Mouse (Mus musculus): ENCODE data around the gene Rap1b.
A peak's percentile ranks its signal among the peaks of the same experiment; 100 is the strongest.

Rap1b gene

DNA sequence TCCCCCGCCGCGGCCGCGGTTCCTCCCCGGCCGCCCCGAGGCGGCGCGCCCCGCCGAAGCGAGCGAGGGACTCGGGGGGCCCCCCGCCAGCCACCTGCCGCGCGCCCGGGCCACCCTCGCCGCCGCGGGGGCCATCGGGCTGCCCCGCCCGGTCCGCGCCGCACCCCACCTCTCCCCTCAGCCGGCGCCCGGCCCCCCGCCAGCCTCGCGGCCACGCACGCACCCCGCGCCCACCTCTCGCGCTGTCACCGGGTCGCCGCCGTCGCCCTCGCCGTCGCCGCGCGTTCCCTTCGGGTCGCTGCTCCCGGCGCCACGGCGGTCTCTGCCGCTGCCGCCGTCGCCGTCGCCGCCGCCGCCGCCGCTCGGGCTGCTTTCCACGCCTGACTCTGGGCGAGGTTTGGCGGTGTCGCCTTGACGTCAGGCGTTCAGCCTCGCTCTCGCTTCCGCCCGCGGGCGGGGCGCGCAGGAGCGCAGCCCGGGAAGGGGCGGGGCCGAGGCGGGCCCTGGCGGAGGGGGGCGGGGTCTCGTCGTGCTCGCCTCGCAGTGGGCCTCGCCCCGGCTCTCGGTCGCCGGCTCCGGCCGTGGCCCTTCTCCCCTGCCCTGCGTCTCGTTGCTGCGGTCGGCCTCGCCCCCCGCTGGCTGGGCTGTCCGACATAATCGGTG, at the start of gene Rap1b:
Gene Rap1b (minus strand): TSS at position 439 of the 663 bp plus-strand sequence.
- peak; percentile 96 for DNase-seq (ENCODE audit: low spot score)

GRCm38 (mm10) chr10:117895186-117895585, 49.4 kb upstream of the Rap1b start:
- no peak for DNase-seq (ENCODE audit: low spot score)

- DNase-seq (ENCODE audit: low spot score) = no peak
Measured at GRCm38 (mm10) chr10:117894114-117895035, 48.5 kb upstream of the Rap1b start.

GRCm38 (mm10) chr10:117893128-117893527, 47.3 kb upstream of the Rap1b start:
- peak; percentile 19 for DNase-seq (ENCODE audit: low spot score)

- no peak for DNase-seq (ENCODE audit: low spot score)
Measured at GRCm38 (mm10) chr10:117891327-117891726, 45.5 kb upstream of the Rap1b start.

DNA sequence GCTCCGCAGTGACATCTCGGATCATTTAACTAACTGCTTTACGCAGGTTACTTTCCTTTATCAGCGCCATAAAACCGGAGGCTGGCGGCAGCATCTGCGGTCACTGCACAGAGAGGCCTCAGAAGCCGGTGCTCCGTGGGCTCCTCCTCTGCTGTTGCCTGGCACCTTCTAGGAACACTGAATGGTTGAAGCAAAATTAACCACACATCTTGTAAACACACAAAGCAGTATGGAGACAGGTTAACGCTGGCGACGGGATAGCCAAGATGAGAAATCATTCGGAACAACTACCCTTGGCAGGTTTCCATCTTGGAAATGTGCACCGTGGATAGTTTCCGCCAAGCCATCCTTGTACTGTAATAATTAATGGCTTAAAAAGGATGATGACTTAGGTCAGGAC, 43.0 kb upstream of the Rap1b start:
- no peak for DNase-seq (ENCODE audit: low spot score)

GRCm38 (mm10) chr10:117885358-117885757, 39.5 kb upstream of the Rap1b start:
- no peak for DNase-seq (ENCODE audit: low spot score)

DNA sequence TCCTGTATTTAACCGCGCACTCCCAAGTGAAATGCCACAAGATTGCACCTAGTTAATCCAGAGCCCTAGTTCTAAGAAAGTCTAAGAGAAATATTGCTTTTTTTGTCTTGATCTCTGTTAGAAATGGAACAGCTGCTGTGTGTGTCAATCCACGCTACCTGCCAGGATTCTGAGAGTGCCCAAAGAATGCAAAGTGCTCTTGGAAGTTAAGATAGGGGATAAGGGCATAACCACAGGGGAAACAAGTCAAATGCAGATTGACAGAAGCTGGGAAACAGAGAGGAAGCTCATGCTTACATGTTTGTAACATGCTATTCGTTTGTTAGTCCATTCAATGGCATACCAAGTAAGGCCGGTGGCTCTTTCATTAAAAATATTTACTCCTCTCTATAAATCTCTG, 38.9 kb upstream of the Rap1b start:
- no peak for DNase-seq (ENCODE audit: low spot score)

- DNase-seq (ENCODE audit: low spot score) = no peak
Measured at GRCm38 (mm10) chr10:117883438-117883837, 37.6 kb upstream of the Rap1b start.

GRCm38 (mm10) chr10:117878628-117879027, 32.8 kb upstream of the Rap1b start:
- no peak for DNase-seq (ENCODE audit: low spot score)

- DNase-seq (ENCODE audit: low spot score) = no peak
Measured at GRCm38 (mm10) chr10:117876801-117877200, 31.0 kb upstream of the Rap1b start.

- DNase-seq (ENCODE audit: low spot score) = no peak
Measured at GRCm38 (mm10) chr10:117876400-117876799, 30.6 kb upstream of the Rap1b start.

DNA sequence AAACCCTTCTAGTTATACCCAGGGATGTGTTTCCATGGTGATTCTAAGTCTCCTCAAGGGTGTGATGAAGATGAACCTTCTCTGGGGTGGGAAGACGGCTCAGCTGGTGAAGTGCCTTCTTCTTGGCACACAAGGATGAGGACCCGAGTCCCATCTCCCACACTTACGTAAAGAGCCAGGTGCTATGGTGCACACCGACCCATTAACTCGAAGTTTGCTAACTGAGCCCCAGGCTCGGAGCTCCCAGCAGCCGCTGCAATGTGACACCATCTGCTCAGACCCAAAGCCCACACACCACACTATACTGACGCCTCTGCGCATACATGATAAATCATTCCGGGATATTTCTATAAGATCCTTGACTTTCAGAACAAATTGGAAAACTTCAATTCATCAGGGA, 29.1 kb upstream of the Rap1b start:
- DNase-seq (ENCODE audit: low spot score) = no peak

DNA sequence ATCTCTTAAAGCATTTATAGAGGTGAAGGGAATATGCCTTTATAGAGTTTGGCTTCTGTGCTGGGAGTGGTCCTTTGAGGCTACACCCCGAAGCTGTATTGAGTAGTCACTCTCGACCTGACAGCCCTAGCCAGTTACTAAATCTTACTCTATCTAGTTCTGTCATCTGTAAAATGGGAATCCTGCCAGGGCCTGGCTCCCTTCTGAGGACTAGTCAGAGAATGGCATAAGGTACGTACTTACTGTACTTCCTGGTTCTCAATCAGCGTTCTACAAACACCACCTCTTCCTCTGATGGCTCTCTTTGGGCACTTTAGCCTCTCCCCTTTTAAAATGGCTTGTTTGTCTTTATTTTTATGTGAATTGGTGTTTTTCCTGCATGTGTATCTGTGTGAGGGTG, 28.1 kb upstream of the Rap1b start:
- DNase-seq (ENCODE audit: low spot score) = no peak

- DNase-seq (ENCODE audit: low spot score) = no peak
Measured at GRCm38 (mm10) chr10:117872468-117872867, 26.6 kb upstream of the Rap1b start.

- no peak for DNase-seq (ENCODE audit: low spot score)
Measured at GRCm38 (mm10) chr10:117867301-117867700, 21.5 kb upstream of the Rap1b start.

DNA sequence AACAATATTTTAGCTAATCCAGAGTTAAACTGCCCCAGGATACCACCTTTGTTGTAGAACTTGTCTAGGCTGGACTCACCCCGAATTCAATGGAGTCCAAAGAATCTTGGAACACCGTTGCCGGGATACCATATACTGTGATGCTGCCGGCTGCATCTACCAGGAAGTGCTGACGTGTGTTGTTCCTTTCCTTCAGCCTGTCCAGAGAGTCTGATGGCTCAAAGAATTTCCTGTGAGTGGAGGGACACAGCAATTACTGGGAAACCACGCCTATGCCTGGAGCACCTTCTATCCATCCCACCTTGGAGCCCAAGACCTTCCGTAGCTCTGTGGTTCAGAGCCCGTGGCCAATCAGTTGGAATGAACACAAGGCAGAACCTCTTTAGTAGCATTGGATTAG, 20.8 kb upstream of the Rap1b start:
- no peak for DNase-seq (ENCODE audit: low spot score)

DNA sequence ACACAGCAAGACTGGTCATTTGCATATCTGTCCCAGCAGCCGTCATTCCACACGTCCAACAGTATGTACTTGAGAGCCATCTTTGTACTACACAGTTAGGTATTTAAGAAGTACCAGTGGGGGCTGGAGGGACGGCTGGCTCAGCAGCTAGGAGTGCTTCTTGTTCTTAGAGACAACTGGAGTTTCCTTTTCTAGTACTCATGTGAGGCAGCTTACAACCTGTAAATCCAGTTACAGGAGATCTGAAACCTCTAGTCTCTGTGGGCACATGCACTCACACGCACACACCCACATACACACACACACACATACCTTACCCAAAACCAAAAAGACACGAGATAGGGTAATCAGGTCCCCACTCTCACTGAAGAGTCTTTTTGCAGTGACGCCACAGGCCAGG, 18.9 kb upstream of the Rap1b start:
- no peak for DNase-seq (ENCODE audit: low spot score)

DNA sequence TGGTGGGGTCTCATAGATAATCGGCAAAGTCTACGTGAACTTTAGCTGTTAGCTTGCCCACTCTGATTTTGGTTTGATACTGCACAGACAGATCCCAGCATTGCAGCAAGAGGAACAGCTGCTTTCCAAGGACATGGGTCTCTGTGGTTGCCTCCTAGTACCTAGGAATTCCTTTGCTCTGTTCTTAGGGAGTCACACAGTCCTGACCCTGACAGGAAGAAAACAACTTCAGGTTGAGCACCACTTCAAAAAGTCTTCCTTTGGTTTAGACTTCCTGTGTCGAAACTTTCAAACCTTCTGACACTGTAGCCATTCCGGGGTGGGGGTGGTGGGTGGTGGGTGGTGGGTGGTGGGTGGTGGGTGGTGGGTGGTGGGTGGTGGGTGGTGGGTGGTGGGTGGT, 18.4 kb upstream of the Rap1b start:
- DNase-seq (ENCODE audit: low spot score) = no peak

GRCm38 (mm10) chr10:117862014-117862580, 16.3 kb upstream of the Rap1b start:
- no peak for DNase-seq (ENCODE audit: low spot score)

GRCm38 (mm10) chr10:117860958-117861357, 15.1 kb upstream of the Rap1b start:
- peak; percentile 49 for DNase-seq (ENCODE audit: low spot score)

DNA sequence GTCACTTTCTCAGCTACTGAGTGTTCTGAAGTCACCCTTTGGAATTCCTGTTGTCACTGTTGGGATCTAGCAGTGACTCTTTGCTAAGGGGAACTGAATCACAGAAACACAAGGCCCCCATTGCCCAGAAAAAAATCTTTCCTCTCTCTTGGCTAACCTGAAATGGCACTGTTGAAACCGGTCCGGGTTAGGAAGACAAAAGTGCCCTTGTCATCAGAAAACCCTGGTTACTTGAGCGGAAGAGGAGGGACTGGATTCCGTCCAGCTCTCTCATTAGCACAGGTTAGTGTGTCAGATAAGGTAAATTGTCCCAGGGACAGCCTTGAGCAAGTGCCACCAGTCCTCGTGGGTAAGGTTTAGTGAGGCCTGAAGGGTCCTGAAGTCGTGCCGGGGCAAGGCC, 14.5 kb upstream of the Rap1b start:
- DNase-seq (ENCODE audit: low spot score) = no peak

DNA sequence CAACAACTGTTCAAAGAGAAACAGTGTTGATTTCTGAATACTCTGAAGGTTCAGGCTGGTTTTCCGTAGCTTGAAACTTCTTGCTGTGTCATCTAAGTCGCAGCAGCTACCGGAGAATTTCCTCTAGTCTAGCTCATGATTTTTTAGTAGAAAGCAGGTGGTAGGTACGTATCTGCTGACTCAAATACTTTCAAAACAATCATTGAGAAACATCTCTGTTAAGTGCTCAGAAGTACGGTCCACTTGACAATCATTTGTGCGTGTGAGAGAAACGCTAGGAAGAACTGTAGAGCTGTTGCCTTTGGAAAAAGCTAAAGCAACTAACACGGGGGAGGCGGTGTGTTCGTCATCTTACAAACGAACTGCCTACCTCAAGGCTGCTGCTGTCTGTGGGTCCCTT, 14.0 kb upstream of the Rap1b start:
- no peak for DNase-seq (ENCODE audit: low spot score)
